Mouse (Mus musculus) G1E (cell line): ENCODE measurements around the gene Abcb8. TPM values are rescaled to one million over a fixed set of nuclear protein-coding genes. Genes with fewer than 3 reads are reported as not detected.

ENCODE experiments used
- ATAC-seq: 2 replicates; pipeline ENCODE4 v1.8.0; 2016; ENCODE audit warnings: mild to moderate bottlenecking; ENCODE audit not compliant: insufficient number of reproducible peaks, poor library complexity, low FRiP score, severe bottlenecking; ENCODE audit errors: extremely low read depth
- DNase-seq: peaks from one replicate; pipeline ENCODE4 v3.0.0; 2012; ENCODE audit warnings: low spot score
- H3K27me3 ChIP-seq: 2 replicates; pipeline ENCODE4 v1.6.1; 2012; ENCODE audit warnings: mild to moderate bottlenecking, low read length, inconsistent platforms; ENCODE audit not compliant: insufficient read depth
- H3K36me3 ChIP-seq: replicated peaks from 2 replicates; pipeline ENCODE3; 2012; ENCODE audit warnings: mild to moderate bottlenecking, inconsistent platforms
- H3K4me1 ChIP-seq: 2 replicates; pipeline ENCODE4 v1.6.1; 2012; ENCODE audit warnings: low read depth, low read length, inconsistent platforms, mixed read lengths; ENCODE audit not compliant: insufficient read depth
- H3K4me3 ChIP-seq: 2 replicates; pipeline ENCODE4 v1.5.1; 2012; ENCODE audit warnings: low read depth, mild to moderate bottlenecking, inconsistent platforms, low read length, moderate library complexity, mixed read lengths
- H3K9me3 ChIP-seq: replicated peaks from 2 replicates; pipeline ENCODE4 v1.6.1; 2012; ENCODE audit warnings: inconsistent platforms
- CTCF ChIP-seq: IDR thresholded peaks from 2 replicates; pipeline ENCODE4 v1.5.1; 2012; ENCODE audit warnings: low read depth, low read length, inconsistent platforms, mixed read lengths
- GATA1 ChIP-seq: IDR thresholded peaks from 2 replicates; pipeline ENCODE4 v1.6.1; 2012; ENCODE audit warnings: borderline replicate concordance, low read length, inconsistent platforms, mixed read lengths
- GATA2 ChIP-seq: IDR thresholded peaks from 2 replicates; pipeline ENCODE4 v1.6.1; 2012; ENCODE audit warnings: low read depth, low read length, inconsistent platforms, borderline replicate concordance
- POLR2AphosphoS5 ChIP-seq: IDR thresholded peaks from 2 replicates; pipeline ENCODE4 v1.6.1; 2012; ENCODE audit warnings: low read depth, low read length, inconsistent platforms; ENCODE audit not compliant: insufficient replicate concordance
- TAL1 ChIP-seq: conservative IDR thresholded peaks from 2 replicates; pipeline ENCODE4 v1.6.1; 2012; ENCODE audit warnings: low read depth, low read length, inconsistent platforms, mixed read lengths
- polyA plus RNA-seq: library from polyadenylated mRNA; stranded (reverse); fragments of >175 nt; gene quantifications from 2 replicates; pipeline ENCODE4 v1.2.3, GENCODE M21; 2012
- total RNA-seq, 2 experiments: library from RNA; stranded (forward) in 1 of 2; stranded (reverse) in 1 of 2; fragments of 200-1000 nt in 1 of 2; fragments of >200 nt in 1 of 2; fragmentation: Nextera tagmentation in 1 of 2; gene quantifications; 2 replicates each; pipeline ENCODE4 v1.2.3; 2014 to 2017

Abcb8 gene
- total and polyA plus RNA-seq, 3 experiments: 13.5 to 43.6 (median 15.4) TPM

DNA sequence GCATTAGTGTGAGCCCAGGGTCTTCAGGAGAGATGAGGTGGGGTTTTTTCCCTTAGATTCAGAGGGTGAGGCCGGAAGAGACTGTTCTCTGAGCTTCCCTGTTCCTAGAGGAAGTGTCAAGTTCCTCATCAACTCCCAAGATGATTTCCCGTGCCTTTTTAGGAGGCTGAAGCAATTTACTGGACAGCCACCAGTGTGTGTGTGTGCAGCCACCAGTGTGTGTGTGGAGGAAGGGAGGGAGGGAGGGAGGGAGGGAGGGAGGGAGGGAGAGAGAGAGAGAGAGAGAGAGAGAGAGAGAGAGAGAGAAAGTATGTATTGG, 60.5 kb downstream of the Abcb8 start:
- H3K4me1 ChIP-seq: peaks cover 54% of the 10 kb centered on the region

DNA sequence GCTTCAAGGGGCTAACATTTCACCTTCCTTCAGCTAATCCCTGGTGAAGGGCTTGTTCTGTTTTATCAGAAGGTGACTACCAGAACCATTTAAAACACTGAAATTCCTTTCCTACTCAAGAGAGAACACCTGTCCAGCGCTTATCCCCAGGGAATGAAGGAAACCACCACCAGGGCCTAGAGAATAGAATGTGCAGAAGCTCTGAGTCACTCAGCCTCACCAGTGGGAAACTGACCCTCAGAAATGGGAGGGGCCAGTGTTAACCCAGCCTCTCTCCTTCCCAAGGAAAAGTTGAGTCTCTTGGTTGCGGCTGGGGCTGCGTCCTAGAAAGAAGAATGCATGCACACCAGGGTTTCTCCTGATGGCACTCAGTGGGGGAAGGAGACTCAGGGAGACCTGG, 61.6 kb downstream of the Abcb8 start:
- Histone ChIP-seq H3K4me3 (no peak overlapping the region), H3K4me1 (peaks cover 57% of the 10 kb centered on the region), H3K9me3 (no peaks in the 10 kb centered on the region), H3K27me3 (no peaks in the 10 kb centered on the region), H3K36me3 (peaks cover 58% of the 10 kb centered on the region)
- TF ChIP-seq GATA2 (no peak), POLR2AphosphoS5 (no peak), TAL1 (no peak), CTCF (no peak), GATA1 (no peak)
- no peak for ATAC-seq
- no peak for DNase-seq

More for the DNA sequence above, 60.5 kb downstream of the Abcb8 start:
- TF ChIP-seq POLR2AphosphoS5 (no peak), TAL1 (no peak)
- Histone ChIP-seq H3K9me3 (no peaks in the 10 kb centered on the region), H3K36me3 (peaks cover 52% of the 10 kb centered on the region), H3K4me3 (no peak overlapping the region; the same call in 1 of the 2 replicates), H3K27me3 (no peaks in the 10 kb centered on the region)
- no peak for ATAC-seq
- no peak for DNase-seq

DNA sequence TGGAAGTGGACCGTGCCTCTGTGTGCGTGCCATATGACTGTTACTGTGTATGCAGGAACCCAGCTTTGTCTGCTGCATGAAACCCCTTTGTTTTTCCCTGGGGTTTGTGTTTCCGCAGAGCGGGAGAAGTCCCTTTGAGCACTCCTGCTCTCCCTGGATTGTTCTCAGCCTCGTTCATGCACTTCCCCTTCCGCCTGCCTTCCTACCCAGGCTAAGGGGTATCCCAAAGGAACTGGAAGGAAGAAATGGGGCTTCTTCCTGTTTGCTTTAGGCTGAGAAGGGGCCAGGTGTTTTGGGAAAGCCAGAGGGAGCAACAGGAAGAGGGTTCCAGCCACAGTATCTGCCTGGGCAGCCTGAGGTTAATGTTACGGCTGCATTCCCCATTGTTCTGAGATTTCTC, 62.1 kb downstream of the Abcb8 start:
- H3K9me3 ChIP-seq: no peaks in the 10 kb centered on the region
- no peaks in the 10 kb centered on the region for H3K27me3 ChIP-seq
- H3K4me3 ChIP-seq: no peak overlapping the region
- H3K36me3 ChIP-seq: peaks cover 63% of the 10 kb centered on the region
- TF ChIP-seq GATA2 (no peak), CTCF (no peak), TAL1 (no peak), GATA1 (no peak), POLR2AphosphoS5 (no peak)
- DNase-seq (no peak), ATAC-seq (no peak)
- peaks cover 55% of the 10 kb centered on the region for H3K4me1 ChIP-seq

Other genes starting within 250 kb of the Abcb8 start
- 24.1 and 26.8 TPM in 2 replicates for gene Nupl2, start 228.7 kb upstream of the Abcb8 start, total RNA-seq (2014; fragmentation: Nextera tagmentation)
- 10.1 and 12.0 TPM in 2 replicates for gene Nupl2, start 228.7 kb upstream of the Abcb8 start, total RNA-seq (2017)
- 10.4 and 12.4 TPM in 2 replicates for gene Nupl2, start 228.7 kb upstream of the Abcb8 start, polyA plus RNA-seq
- gene Kcnh2, start 42.1 kb upstream of the Abcb8 start, total RNA-seq (2014; fragmentation: Nextera tagmentation): 3.3 and 6.8 TPM in 2 replicates
- 1.0 and 1.3 TPM in 2 replicates for gene Kcnh2, start 42.1 kb upstream of the Abcb8 start, total RNA-seq (2017)
- 12.6 and 15.1 TPM in 2 replicates for gene Kcnh2, start 42.1 kb upstream of the Abcb8 start, polyA plus RNA-seq
- gene Nos3, start 28.9 kb upstream of the Abcb8 start, total RNA-seq (2014; fragmentation: Nextera tagmentation): 0.23 and 0.58 TPM in 2 replicates
- gene Nos3, start 28.9 kb upstream of the Abcb8 start, total RNA-seq (2017): 0.17 and 0.22 TPM in 2 replicates
- gene Nos3, start 28.9 kb upstream of the Abcb8 start, polyA plus RNA-seq: 0.07 and 0.09 TPM in 2 replicates
- gene Atg9b, start 1.5 kb upstream of the Abcb8 start, total RNA-seq (2014; fragmentation: Nextera tagmentation): not detected in 2 replicates
- 0.06 and 0.11 TPM in 2 replicates for gene Atg9b, start 1.5 kb upstream of the Abcb8 start, total RNA-seq (2017)
- 0.15 TPM in 2 replicates for gene Atg9b, start 1.5 kb upstream of the Abcb8 start, polyA plus RNA-seq
- not detected in 2 replicates for gene Asic3, start 19.7 kb downstream of the Abcb8 start, total RNA-seq (2014; fragmentation: Nextera tagmentation)
- gene Asic3, start 19.7 kb downstream of the Abcb8 start, total RNA-seq (2017): 0.05 TPM in 1 of 2 replicates, not detected in the other
- gene Asic3, start 19.7 kb downstream of the Abcb8 start, polyA plus RNA-seq: 0.06 TPM in 1 of 2 replicates, not detected in the other
- 14.3 and 19.1 TPM in 2 replicates for gene Cdk5, start 29.9 kb downstream of the Abcb8 start, total RNA-seq (2014; fragmentation: Nextera tagmentation)
- 26.6 and 28.1 TPM in 2 replicates for gene Cdk5, start 29.9 kb downstream of the Abcb8 start, total RNA-seq (2017)
- gene Cdk5, start 29.9 kb downstream of the Abcb8 start, polyA plus RNA-seq: 9.8 and 12.7 TPM in 2 replicates
- 24.7 and 42.1 TPM in 2 replicates for gene Slc4a2, start 30.2 kb downstream of the Abcb8 start, total RNA-seq (2014; fragmentation: Nextera tagmentation)
- gene Slc4a2, start 30.2 kb downstream of the Abcb8 start, total RNA-seq (2017): 25.5 and 30.5 TPM in 2 replicates
- gene Slc4a2, start 30.2 kb downstream of the Abcb8 start, polyA plus RNA-seq: 17.4 and 20.0 TPM in 2 replicates
- 95.9 and 97.8 TPM in 2 replicates for gene Fastk, start 51.6 kb downstream of the Abcb8 start, total RNA-seq (2014; fragmentation: Nextera tagmentation)
- 36.2 and 46.9 TPM in 2 replicates for gene Fastk, start 51.6 kb downstream of the Abcb8 start, total RNA-seq (2017)
- 286 and 295 TPM in 2 replicates for gene Fastk, start 51.6 kb downstream of the Abcb8 start, polyA plus RNA-seq
- 11.1 and 14.3 TPM in 2 replicates for gene Tmub1, start 54.2 kb downstream of the Abcb8 start, total RNA-seq (2014; fragmentation: Nextera tagmentation)
- gene Tmub1, start 54.2 kb downstream of the Abcb8 start, total RNA-seq (2017): 13.3 and 16.1 TPM in 2 replicates
- 36.3 and 38.1 TPM in 2 replicates for gene Tmub1, start 54.2 kb downstream of the Abcb8 start, polyA plus RNA-seq
- 22.0 and 26.3 TPM in 2 replicates for gene Agap3, start 58.5 kb downstream of the Abcb8 start, total RNA-seq (2014; fragmentation: Nextera tagmentation)
- gene Agap3, start 58.5 kb downstream of the Abcb8 start, total RNA-seq (2017): 30.3 and 32.8 TPM in 2 replicates
- gene Agap3, start 58.5 kb downstream of the Abcb8 start, polyA plus RNA-seq: 133 and 147 TPM in 2 replicates
- gene Gbx1, start 133.5 kb downstream of the Abcb8 start, total RNA-seq (2014; fragmentation: Nextera tagmentation): not detected in 2 replicates
- gene Gbx1, start 133.5 kb downstream of the Abcb8 start, total RNA-seq (2017): 0.12 TPM in 1 of 2 replicates, not detected in the other
- gene Gbx1, start 133.5 kb downstream of the Abcb8 start, polyA plus RNA-seq: 0.01 and 0.02 TPM in 2 replicates
- not detected in 2 replicates for gene Asb10, start 147.3 kb downstream of the Abcb8 start, total RNA-seq (2014; fragmentation: Nextera tagmentation)
- gene Asb10, start 147.3 kb downstream of the Abcb8 start, total RNA-seq (2017): not detected in 2 replicates
- 0.04 TPM in 1 of 2 replicates, not detected in the other for gene Asb10, start 147.3 kb downstream of the Abcb8 start, polyA plus RNA-seq
- gene 4931409K22Rik, start 163.1 kb downstream of the Abcb8 start, total RNA-seq (2014; fragmentation: Nextera tagmentation): not detected in 2 replicates
- gene 4931409K22Rik, start 163.1 kb downstream of the Abcb8 start, total RNA-seq (2017): 0.06 TPM in 1 of 2 replicates, not detected in the other
- gene 4931409K22Rik, start 163.1 kb downstream of the Abcb8 start, polyA plus RNA-seq: not detected in 2 replicates
- gene Abcf2, start 183.8 kb downstream of the Abcb8 start, total RNA-seq (2014; fragmentation: Nextera tagmentation): 54.2 and 58.8 TPM in 2 replicates
- gene Abcf2, start 183.8 kb downstream of the Abcb8 start, total RNA-seq (2017): 89.5 and 94.6 TPM in 2 replicates
- 68.5 and 81.4 TPM in 2 replicates for gene Abcf2, start 183.8 kb downstream of the Abcb8 start, polyA plus RNA-seq
- 5.9 and 15.8 TPM in 2 replicates for gene Chpf2, start 193.1 kb downstream of the Abcb8 start, total RNA-seq (2014; fragmentation: Nextera tagmentation)
- gene Chpf2, start 193.1 kb downstream of the Abcb8 start, total RNA-seq (2017): 7.3 and 14.9 TPM in 2 replicates
- gene Chpf2, start 193.1 kb downstream of the Abcb8 start, polyA plus RNA-seq: 19.9 and 28.5 TPM in 2 replicates
- not detected in 2 replicates for gene Smarcd3, start 230.7 kb downstream of the Abcb8 start, total RNA-seq (2014; fragmentation: Nextera tagmentation)
- gene Smarcd3, start 230.7 kb downstream of the Abcb8 start, total RNA-seq (2017): 0.06 and 0.22 TPM in 2 replicates
- gene Smarcd3, start 230.7 kb downstream of the Abcb8 start, polyA plus RNA-seq: 0.12 TPM in 1 of 2 replicates, not detected in the other